Mouse (Mus musculus) heart, postnatal 14 days (tissue): ENCODE measurements at regions not wholly inside any gene's neighbourhood (a gene's known extent, or its start where the extent isn't known, plus 50 kb on each side); places are given as distances from the start of the nearest gene placed in this dataset.
A peak's percentile ranks its signal among the peaks of the same experiment; 100 is the strongest.

Source experiments
- DNase-seq, 2 experiments: peaks; one replicate each; pipeline ENCODE4 v3.0.0; 2021 to 2022
- intact Hi-C: fragments of 180-260 bp; cut with DNase I; formaldehyde crosslinking; loops from one replicate; pipeline ENCODE4 v1.15.1; 2025

DNA sequence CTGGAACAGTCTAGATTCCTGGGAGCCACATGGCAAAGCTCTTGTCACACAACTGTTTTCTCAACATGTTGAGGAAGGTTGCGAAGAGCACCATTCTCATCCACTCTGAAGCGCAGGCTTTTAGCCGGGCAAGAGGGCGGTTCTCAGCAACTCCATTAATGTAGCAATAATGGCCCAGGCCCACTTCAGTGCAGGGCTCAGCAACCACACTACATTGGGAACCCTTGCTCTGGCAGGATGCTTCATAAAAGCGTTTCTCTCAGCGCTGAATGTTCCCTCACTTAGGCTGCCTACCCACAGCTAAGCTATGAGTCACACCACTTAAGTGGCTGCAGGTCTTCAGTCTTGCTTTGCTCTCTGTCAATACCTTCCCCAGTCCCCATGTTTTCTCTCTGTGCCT lies 102.2 kb upstream of the Oxgr1 start:
- no peak for DNase-seq
- intact Hi-C loops, result no loop called here

GRCm38 (mm10) chr14:120146312-120146711 lies 104.1 kb upstream of the Oxgr1 start:
- no peak for DNase-seq
- intact Hi-C loops, result no loop called here

DNA sequence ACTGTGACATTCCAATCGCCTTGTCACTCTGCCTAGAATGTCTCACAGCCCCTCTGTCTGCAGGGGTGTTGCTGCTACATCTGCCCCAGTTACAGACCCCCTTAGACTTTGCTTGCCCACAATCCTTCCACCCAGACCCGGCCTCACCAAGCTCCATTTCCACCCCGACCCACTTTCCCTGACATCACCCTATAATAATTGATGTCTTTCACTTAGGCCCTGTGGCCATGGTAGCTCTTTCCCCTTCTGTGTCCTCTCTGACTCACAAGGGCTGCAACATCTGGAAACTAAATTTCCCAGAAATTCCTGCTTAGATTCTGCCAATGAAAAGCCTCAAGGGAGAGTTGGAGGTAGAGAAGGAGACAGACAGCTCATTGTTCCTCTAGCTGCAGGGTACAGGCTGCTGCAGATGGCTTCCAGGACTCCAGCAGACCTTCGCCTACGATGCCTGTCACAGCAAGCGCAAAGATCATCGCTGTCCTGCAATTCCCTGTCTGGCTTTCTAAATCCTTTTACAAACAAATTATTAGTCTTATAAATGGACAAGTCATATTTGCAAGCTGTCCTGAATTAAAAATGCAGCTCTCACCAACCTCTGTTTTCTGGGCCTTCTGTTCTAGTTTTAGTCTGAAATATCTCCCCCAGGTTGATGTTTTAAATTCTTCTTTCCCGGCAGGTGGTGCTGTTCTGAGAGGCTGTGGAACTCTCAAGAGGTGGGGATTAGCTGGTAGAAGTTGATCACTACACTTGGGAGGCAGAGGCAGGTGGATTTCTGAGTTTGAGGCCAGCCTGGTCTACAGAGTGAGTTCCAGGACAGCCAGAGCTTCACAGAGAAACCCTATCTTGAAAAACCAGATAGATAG lies 104.9 kb upstream of the Oxgr1 start:
- intact Hi-C loops, result no loop called here
- no peak for DNase-seq

- intact Hi-C loops, result no loop called here
- no peak for DNase-seq
Observed at GRCm38 (mm10) chr14:120148803-120149202, 106.6 kb upstream of the Oxgr1 start.

DNA sequence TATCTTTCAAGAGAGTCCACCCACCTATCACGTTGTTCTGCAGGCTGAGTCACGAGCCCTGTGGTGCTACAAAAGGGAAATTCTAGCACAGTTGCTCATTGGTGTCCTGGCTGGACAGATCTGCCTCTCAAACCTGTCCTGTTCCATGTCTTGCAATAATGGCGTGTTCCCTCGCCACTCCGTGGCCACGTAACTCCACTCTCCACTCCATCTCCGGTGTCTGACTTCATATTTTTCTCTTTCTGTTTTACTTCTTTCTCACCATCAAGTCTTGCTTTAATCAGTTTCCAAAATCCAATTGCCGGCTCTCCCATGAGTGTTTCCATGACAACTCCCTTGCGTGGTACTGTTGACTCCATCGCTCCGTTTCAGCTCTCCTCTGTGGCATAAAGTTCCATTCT lies 107.1 kb upstream of the Oxgr1 start:
- DNase-seq, result no peak
- intact Hi-C loops, result no loop called here

GRCm38 (mm10) chr14:120150589-120150988 lies 108.4 kb upstream of the Oxgr1 start:
- no peak for DNase-seq
- intact Hi-C loops, result no loop called here

DNA sequence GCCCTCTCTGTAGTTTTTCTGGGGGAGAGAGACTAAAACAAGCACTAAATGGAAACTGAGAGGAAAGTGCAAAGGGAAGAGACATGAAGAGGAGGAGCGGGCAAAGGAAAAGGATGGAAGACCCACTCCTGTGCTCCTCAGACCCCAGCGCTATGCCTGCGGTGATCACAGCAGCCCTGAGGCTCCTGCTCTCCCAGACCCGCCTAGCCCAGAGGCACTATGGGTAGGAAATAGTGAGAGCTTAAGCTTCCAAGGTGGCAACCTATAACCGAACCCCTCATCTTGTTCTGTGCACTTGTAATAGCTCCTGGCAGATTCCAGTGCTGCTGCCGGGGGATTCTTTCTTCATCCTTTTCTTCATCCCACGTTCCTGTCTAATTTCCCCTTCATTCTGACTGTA lies 112.2 kb upstream of the Oxgr1 start:
- no peak for DNase-seq
- intact Hi-C loops, result no loop called here

DNA sequence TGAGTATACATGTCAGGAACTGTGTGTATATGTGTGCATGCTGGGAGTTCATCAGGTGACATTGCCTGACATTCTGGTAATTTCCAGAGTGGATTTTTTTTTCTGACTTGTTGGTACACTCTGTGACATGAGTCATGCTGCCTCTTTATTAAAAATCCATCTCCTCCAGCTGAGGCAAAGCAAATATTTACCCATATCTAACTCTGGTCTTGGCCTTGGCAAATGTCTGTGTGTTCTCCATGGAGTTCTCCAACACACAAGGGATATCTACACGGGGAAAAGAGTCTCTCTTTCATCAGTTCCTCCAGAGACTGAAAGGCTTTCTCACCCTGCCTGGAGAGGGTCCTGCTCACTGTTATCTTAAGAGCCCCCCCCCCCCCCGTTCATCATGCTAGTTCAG lies 111.3 kb upstream of the Mbnl2 start:
- intact Hi-C loops, result no loop called here
- no peak for DNase-seq

- intact Hi-C loops, result no loop called here
- no peak for DNase-seq
Observed at GRCm38 (mm10) chr14:120165496-120166045, 109.9 kb upstream of the Mbnl2 start.

DNA sequence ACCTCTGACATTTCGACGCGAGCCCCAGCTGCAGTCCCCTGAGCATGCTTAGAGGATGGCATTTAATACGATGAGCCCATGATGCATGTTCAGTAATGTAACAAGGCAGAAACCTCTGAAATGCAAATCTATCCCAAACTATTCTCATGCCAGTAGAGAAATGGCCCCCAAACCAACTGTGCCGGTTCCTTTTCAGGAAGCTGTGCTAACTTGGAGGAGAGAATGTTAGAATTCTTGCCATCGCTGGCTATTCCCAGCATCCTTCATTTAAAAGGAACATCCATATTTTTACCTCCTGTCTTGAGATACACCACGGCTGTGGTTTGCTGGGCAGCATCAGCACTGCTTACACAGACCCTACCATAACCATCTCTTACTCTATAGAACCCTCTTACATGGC lies 104.7 kb upstream of the Mbnl2 start:
- DNase-seq, result no peak
- intact Hi-C loops, result no loop called here

- intact Hi-C loops, result no loop called here
- DNase-seq, result no peak
Observed at GRCm38 (mm10) chr14:120172058-120172457, 103.4 kb upstream of the Mbnl2 start.

DNA sequence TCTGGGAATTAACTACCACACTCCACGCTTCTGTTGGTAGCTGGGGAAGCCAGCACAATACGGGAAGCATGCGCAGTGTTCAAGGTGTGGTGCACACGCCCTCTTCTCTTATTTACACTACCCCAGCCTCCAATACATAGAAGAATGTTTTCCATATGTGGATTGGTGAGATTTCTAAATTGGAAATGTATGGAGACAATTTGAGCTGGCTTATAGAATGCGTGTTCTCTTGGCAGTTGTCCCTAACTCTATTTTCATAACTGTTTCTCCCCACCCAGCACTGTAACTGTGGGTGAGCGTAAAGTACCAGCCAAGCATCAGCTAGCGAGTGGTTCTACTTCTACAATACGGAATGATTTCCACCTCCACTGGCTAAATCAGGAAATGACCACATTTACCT lies 102.6 kb upstream of the Mbnl2 start:
- intact Hi-C loops, result no loop called here
- DNase-seq, result no peak

GRCm38 (mm10) chr14:120174615-120175014 lies 100.9 kb upstream of the Mbnl2 start:
- intact Hi-C loops, result no loop called here

DNA sequence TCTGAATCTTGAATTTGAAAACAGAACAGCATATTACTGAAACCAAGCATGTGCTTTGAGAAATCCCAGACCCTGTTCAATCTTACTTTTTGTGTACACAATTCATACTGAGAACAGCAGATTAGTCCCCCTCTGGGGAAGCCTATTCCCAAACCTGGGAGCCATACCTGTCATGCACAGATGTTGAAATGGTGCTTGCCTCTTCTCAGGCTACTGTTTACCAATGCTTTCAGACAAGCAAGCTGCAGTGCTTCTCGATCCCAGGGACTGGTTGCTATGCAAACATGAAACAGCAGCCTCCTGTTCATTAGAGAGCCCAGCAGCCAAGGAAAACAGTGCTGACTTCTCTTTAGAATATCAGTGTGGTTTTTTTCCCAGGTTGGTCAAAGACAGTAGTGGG lies 80.3 kb upstream of the Mbnl2 start:
- no peak for DNase-seq
- intact Hi-C loops, result no loop called here

More at GRCm38 (mm10) chr14:120174615-120175014, 100.9 kb upstream of the Mbnl2 start:
- no peak for DNase-seq

- intact Hi-C loops, result no loop called here
- DNase-seq, result no peak
Observed at GRCm38 (mm10) chr14:120211741-120212140, 63.7 kb upstream of the Mbnl2 start.

DNA sequence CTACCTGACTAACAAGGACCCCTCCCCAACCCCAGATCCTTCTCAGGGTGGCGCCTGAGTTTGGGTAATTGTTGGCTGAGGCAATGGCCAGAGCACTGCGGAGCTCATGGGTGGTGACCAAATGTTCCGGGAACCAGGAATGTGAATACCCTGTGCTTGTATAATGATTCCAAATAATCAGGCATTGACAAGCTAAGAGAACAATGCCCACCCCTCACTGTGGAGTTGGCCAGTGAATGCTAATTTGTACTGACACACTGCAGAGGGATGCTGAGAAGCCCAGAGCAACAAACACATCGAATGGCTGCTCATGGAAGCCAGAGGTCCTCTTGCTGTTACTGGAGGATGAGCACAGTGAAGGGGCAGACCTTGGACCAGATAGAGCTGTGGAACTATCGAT lies 62.8 kb upstream of the Mbnl2 start:
- intact Hi-C loops, result no loop called here
- no peak for DNase-seq

- intact Hi-C loops, result no loop called here
- no peak for DNase-seq
Observed at GRCm38 (mm10) chr14:120219224-120219623, 56.2 kb upstream of the Mbnl2 start.

- no peak for DNase-seq
- intact Hi-C loops, result no loop called here
Observed at GRCm38 (mm10) chr14:120223528-120224201, 51.8 kb upstream of the Mbnl2 start.

DNA sequence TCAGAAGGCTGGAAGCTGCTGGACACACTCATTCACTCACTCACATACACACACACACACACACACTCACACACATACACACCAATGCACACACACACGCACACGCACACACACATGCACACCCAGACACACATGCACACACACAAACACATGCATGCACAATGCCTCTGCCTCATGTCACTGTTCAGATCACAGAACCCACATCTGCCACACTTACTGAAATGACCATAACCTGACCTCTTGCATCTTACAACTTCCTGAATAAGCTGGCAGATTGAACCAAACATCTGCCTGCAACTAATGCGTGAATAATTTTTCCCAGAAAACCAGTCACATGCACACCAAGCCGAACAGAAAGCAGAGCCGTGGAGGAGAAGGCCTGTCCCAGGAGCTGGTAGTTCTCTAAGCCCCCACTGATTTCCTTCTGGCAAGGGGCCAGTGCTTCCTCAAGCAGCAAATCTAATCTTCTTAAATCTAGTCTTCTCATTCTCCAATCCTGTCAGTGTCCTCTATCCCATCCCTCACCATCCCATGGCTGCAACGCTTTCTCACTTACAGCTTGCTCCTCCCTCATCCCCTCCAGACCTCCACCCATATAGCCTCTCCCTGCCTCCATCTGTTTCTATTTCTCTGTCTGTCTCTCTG lies 51.1 kb upstream of the Mbnl2 start:
- DNase-seq, result peak in 1 of 2 experiments; percentile 22
- intact Hi-C loops, result no loop called here

DNA sequence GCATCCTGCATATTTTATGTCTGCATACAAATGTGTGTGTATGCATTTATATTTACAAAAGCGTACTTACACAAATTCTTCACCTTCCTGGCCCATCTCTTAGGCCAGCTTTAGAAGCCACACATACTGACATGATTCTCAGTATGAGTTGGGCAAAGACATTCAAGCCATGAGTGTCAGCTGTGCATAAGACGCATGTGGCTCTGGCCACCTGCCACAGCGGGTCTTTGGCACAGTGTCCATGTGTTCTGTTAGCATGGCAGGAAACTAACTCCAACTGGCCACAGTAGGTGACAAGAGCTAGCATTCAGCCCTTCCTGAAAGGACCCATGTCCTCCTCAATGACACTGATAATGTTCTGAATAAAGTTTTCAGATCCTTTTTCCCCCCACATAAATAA lies 49.8 kb upstream of the Mbnl2 start:
- DNase-seq, result no peak
- intact Hi-C loops, result no loop called here
